Mouse (Mus musculus): ENCODE measurements at regions not wholly inside any gene's neighbourhood (a gene's known extent, or its start where the extent isn't known, plus 50 kb on each side); places are given as distances from the start of the nearest gene placed in this dataset.
A peak's percentile ranks its signal among the peaks of the same experiment; 100 is the strongest.

- DNase-seq = no peak
Observed at GRCm38 (mm10) chr8:53749263-53749662, 110.4 kb upstream of the Neil3 start.

GRCm38 (mm10) chr8:53769211-53769610 is 130.3 kb upstream of the Neil3 start:
- peak; percentile 8 for DNase-seq

GRCm38 (mm10) chr8:53775511-53775910 is 136.6 kb upstream of the Neil3 start:
- no peak for DNase-seq

- DNase-seq = peak; percentile 12
Observed at GRCm38 (mm10) chr8:53780886-53781285, 142.0 kb upstream of the Neil3 start.

- no peak for DNase-seq
Observed at GRCm38 (mm10) chr8:53781885-53782284, 143.0 kb upstream of the Neil3 start.

- no peak for DNase-seq
Observed at GRCm38 (mm10) chr8:53788202-53788601, 149.3 kb upstream of the Neil3 start.

- no peak for DNase-seq
Observed at GRCm38 (mm10) chr8:53821148-53821547, 182.3 kb upstream of the Neil3 start.

GRCm38 (mm10) chr8:53827395-53827794 is 188.5 kb upstream of the Neil3 start:
- no peak for DNase-seq

DNA sequence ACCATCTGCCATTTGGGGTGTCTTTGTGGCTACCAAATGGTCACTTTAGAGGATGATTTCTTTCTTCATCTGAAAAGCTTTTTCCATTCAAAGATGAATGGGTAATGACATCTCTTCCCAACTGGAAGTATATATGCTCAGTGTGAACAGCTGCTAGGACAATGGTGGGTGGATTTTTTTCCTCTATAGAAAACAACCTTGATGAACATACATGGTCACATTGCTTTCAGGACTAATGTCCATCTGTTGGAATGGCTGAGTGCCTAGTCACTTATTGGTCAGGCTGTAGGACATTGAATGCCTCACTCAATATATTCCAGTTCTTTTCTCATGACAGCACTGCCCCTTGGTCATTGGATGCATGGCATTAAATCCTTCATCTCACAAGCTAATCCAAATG is 209.0 kb upstream of the Neil3 start:
- DNase-seq = no peak

DNA sequence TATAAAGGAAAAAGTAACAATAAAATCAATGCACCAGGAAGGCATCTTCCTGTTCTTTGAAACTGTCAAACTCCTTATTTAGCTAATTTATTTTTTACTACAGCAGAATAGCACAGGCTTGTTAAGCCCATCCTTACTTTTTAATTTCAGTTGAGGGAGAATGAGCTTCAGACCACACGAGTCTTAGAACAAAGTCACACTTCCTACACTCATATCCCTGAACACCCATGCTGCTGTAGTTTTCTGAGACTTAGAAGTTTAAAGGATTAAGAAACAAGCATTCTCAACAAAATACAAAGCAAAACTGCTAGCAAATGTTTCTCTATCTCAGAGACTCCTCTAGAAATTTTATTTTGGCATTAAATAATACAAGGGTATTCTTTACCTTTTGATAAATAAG is 208.8 kb upstream of the Vegfc start:
- no peak for DNase-seq

- peak; percentile 21 for DNase-seq
Observed at GRCm38 (mm10) chr8:53869997-53870596, 207.3 kb upstream of the Vegfc start.

GRCm38 (mm10) chr8:53872033-53872619 is 205.3 kb upstream of the Vegfc start:
- DNase-seq = no peak

DNA sequence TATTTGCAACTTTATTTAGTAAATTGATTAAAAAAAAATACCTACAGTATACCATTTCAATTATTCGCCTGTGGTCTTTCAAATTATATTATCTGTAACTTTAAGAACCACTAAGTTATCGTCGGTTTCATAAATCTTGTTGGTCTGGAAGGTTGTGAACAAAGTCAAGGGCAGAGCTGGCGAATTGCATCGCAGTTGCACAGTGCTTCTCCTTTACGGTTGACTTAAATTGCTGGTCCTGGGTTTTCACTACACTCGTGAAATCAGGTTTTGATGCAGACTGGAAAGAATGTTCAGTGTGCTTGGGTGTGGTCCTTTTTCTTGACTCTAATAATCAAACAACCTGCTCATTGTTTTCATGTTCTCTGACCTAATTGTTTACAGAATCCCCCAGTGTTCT is 198.6 kb upstream of the Vegfc start:
- DNase-seq = no peak

DNA sequence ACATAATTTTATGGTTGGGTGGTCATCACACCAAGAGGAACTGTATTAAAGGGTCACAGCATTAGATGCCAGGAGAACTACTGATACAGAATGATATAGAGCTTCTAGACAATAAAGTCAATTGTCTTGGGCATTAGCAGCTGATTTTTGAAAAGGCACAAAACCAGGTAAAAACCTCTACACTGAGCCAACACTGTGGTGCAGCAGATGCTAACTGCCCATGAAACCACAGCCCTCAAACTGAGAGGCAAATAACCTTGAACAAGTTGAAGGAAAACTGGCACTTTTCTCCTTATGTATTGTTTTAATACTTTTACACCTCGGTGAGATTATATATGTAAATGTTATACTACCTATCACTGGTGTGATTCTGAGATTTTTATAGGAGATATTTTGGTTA is 195.9 kb upstream of the Vegfc start:
- no peak for DNase-seq

- DNase-seq = no peak
Observed at GRCm38 (mm10) chr8:53892205-53892710, 185.1 kb upstream of the Vegfc start.

- no peak for DNase-seq
Observed at GRCm38 (mm10) chr8:53892770-53893169, 184.6 kb upstream of the Vegfc start.

- no peak for DNase-seq
Observed at GRCm38 (mm10) chr8:53922343-53922742, 155.1 kb upstream of the Vegfc start.

- DNase-seq = no peak
Observed at GRCm38 (mm10) chr8:53930685-53931084, 146.7 kb upstream of the Vegfc start.

GRCm38 (mm10) chr8:53938392-53938791 is 139.0 kb upstream of the Vegfc start:
- DNase-seq = no peak

DNA sequence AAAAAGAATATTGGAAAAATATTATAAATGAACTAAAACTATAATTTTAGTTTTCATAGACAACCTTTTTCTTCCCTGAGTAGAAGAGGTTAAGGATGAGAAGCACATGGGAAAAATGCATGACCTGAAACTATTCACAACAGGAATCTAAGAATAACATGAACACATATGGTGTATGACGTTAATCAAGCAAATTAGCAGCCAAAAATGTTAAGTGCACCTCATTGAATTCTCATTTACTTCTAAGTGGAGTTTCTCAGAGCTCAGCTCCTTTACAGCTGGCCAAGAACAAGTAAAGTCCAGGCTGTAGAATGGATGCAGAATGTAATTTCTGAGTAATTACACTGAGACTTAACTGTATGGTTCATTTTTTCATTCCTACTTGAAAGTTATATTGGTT is 137.9 kb upstream of the Vegfc start:
- no peak for DNase-seq

- DNase-seq = no peak
Observed at GRCm38 (mm10) chr8:53941144-53941543, 136.3 kb upstream of the Vegfc start.

DNA sequence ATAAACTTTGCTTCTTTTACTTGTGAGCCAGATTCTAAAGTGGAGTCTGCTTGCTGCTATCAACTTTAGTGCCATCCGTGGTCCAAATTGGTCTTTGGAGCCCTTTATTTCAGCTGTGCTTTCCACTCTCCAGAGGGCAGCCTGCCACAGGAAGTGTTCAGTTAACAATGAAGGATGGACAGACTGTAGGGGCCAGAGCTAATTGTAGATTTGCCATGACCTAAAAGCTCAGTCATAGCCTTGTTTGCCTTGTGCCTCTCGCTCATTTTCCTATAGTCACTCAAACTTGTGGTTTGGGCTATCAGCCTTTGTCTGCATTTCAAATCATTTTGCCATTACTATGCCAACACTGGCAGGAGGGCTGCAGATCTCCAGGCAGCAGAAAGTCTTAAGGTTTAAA is 131.8 kb upstream of the Vegfc start:
- no peak for DNase-seq

DNA sequence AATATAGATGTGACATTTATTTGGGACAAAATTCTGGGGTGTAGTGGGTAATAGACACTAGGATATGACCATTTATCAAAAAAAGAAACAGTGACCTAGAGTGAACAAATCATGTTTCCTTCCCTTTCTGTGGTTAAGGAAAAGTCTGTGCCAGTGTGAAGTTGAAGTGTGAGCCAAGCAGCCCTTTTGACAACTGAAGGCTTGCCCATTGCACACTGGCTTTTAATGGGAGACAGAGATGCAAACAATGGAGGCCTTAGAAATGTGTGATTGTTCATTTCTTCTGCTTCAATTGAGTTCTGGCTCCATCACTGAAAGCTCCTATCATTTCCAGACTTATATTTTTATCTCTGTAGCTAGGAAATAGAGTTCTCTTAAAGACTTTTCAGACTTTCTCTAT is 130.0 kb upstream of the Vegfc start:
- DNase-seq = no peak

DNA sequence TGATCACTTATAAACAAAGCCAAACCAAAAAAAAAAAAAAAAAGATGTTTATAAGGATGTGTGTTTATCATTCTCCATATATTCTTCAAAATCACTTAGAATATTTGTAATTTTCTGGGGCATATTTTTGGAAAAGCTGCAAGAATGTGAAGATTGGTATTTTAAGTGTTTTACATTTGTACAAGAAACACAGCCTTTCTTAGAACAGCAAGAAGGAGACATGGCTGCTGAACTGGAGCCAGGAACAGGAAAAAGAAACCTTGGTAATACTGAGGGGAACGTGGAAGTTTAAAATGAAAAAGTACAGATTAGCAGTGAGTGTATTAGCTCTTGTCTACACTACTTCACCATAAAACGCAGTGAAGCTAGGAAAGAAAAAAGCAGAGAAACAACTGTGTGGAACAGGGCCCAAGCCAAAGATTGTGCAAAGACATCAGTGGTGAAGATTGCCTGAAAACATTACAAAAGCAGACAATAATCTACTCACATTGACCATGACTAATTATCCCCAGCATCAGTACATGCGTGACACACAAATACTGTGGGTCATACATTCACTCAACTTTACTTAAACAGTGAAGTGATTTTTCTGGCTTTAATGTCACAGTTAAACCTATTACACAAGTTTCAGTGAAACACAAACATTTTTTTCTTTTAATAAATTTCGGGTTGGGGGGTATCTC is 122.8 kb upstream of the Vegfc start:
- no peak for DNase-seq
